Comparison of ENCODE assay signal across 22 mouse cellular contexts in genomic region chr11:118374506-118374905, GRCm38 (mm10). TPM values are rescaled to one million over a fixed set of nuclear protein-coding genes. Genes with fewer than 3 reads are reported as not detected.
DNase-seq lines count a peak whose midpoint lies in the region; ATAC-seq lines count a peak whose summit lies in the region.
"Had no signal": no experiment of that assay in that cellular context is flagged by ENCODE, and none has a peak within 500 bp of the region (broad histone marks: within the 10 kb centered on the region; RNA-seq: fewer than 3 reads in every experiment).

No protein-coding gene starts in this region.

- H3K4me3 ChIP-seq in heart, embryonic 10.5 days = no peak overlapping the region
- H3K4me3 ChIP-seq in midbrain, embryonic 11.5 days (ENCODE audit: low read depth, low read length) = no peak overlapping the region
- no peak overlapping the region for H3K4me3 ChIP-seq in midbrain, embryonic 15.5 days
- no peak overlapping the region for H3K4me3 ChIP-seq in embryonic facial prominence, embryonic 10.5 days
- H3K4me3 ChIP-seq in limb, embryonic 10.5 days = no peak overlapping the region
- H3K4me3 ChIP-seq: forebrain, embryonic 10.5 days; forebrain, embryonic 13.5 days; heart, adult 2 months; hindbrain, embryonic 10.5 days; hindbrain, embryonic 13.5 days; intestine, embryonic 15.5 days had no signal

- no peaks in the 10 kb centered on the region for H3K36me3 ChIP-seq in heart, embryonic 10.5 days
- H3K36me3 ChIP-seq in midbrain, embryonic 11.5 days (ENCODE audit: control insufficient read depth, insufficient read depth, low read length) = no peaks in the 10 kb centered on the region
- H3K36me3 ChIP-seq in midbrain, embryonic 15.5 days (replicated peaks) = no peaks in the 10 kb centered on the region
- no peaks in the 10 kb centered on the region for H3K36me3 ChIP-seq in embryonic facial prominence, embryonic 10.5 days (replicated peaks)
- H3K36me3 ChIP-seq in limb, embryonic 10.5 days = no peaks in the 10 kb centered on the region
- H3K36me3 ChIP-seq: forebrain, embryonic 10.5 days; hindbrain, embryonic 10.5 days; hindbrain, embryonic 13.5 days; intestine, embryonic 15.5 days had no signal

- no peak overlapping the region for H3K4me2 ChIP-seq in midbrain, embryonic 11.5 days
- no peak overlapping the region for H3K4me2 ChIP-seq in midbrain, embryonic 15.5 days
- H3K4me2 ChIP-seq: forebrain, embryonic 13.5 days; heart, embryonic 11.5 days; hindbrain, embryonic 13.5 days; intestine, embryonic 15.5 days had no signal

- peaks cover 19% of the 10 kb centered on the region for H3K27me3 ChIP-seq in heart, embryonic 10.5 days (ENCODE audit: insufficient read depth, poor library complexity, severe bottlenecking)
- H3K27me3 ChIP-seq in midbrain, embryonic 11.5 days (ENCODE audit: control insufficient read depth, insufficient read depth, low read length) = no peaks in the 10 kb centered on the region
- H3K27me3 ChIP-seq in midbrain, embryonic 15.5 days (replicated peaks) = no peaks in the 10 kb centered on the region
- H3K27me3 ChIP-seq in embryonic facial prominence, embryonic 10.5 days (replicated peaks; ENCODE audit: low read depth, poor library complexity, severe bottlenecking) = no peaks in the 10 kb centered on the region; the same call in 1 of the 2 replicates
- H3K27me3 ChIP-seq in limb, embryonic 10.5 days (ENCODE audit: low read depth, poor library complexity, severe bottlenecking) = no peaks in the 10 kb centered on the region
- H3K27me3 ChIP-seq: forebrain, embryonic 13.5 days; hindbrain, embryonic 13.5 days; intestine, embryonic 15.5 days had no signal

- WGBS in heart, embryonic 10.5 days = 65% methylated on average over 5 of the region's 5 CpGs
- 59% methylated on average over 5 of the region's 5 CpGs for WGBS in midbrain, embryonic 11.5 days
- 69% methylated on average over 5 of the region's 5 CpGs for WGBS in midbrain, embryonic 15.5 days
- WGBS in embryonic facial prominence, embryonic 10.5 days = 68% methylated on average over 5 of the region's 5 CpGs
- WGBS in limb, embryonic 10.5 days = 76% methylated on average over 5 of the region's 5 CpGs

- DNase-seq in heart, adult 11 months = peak; percentile 82
- DNase-seq in heart, embryonic 10.5 days (ENCODE audit: low spot score) = no peak
- DNase-seq in midbrain, embryonic 11.5 days (ENCODE audit: low spot score, missing footprints) = peak; percentile 57
- no peak for DNase-seq in embryonic facial prominence, embryonic 10.5 days (ENCODE audit: low spot score)
- no peak for DNase-seq in limb, embryonic 10.5 days (ENCODE audit: low spot score)
- DNase-seq: adrenal gland, adult 2 months; adrenal gland, postnatal 14 days; cerebellum, adult 11 months; cerebellum, adult 2 months; cerebellum, adult 9-11 months; cerebellum, postnatal 25 days had no signal

- H3K4me1 ChIP-seq in heart, embryonic 10.5 days = peaks cover 11% of the 10 kb centered on the region
- H3K4me1 ChIP-seq in midbrain, embryonic 11.5 days (ENCODE audit: control insufficient read depth, insufficient read depth, low read length) = no peaks in the 10 kb centered on the region
- peaks cover 6% of the 10 kb centered on the region for H3K4me1 ChIP-seq in midbrain, embryonic 15.5 days
- peaks cover 38% of the 10 kb centered on the region for H3K4me1 ChIP-seq in embryonic facial prominence, embryonic 10.5 days
- H3K4me1 ChIP-seq in limb, embryonic 10.5 days = peaks cover 39% of the 10 kb centered on the region

- no peaks in the 10 kb centered on the region for H3K9me3 ChIP-seq in heart, embryonic 10.5 days
- H3K9me3 ChIP-seq in midbrain, embryonic 11.5 days (ENCODE audit: control insufficient read depth, low read length) = no peaks in the 10 kb centered on the region
- H3K9me3 ChIP-seq in midbrain, embryonic 15.5 days = no peaks in the 10 kb centered on the region
- H3K9me3 ChIP-seq in embryonic facial prominence, embryonic 10.5 days = no peaks in the 10 kb centered on the region
- no peaks in the 10 kb centered on the region for H3K9me3 ChIP-seq in limb, embryonic 10.5 days (replicated peaks)
- H3K9me3 ChIP-seq: forebrain, embryonic 10.5 days; forebrain, embryonic 13.5 days; hindbrain, embryonic 10.5 days; hindbrain, embryonic 13.5 days; intestine, embryonic 15.5 days had no signal

- no peak overlapping the region for H3K27ac ChIP-seq in heart, embryonic 10.5 days
- no peak overlapping the region for H3K27ac ChIP-seq in midbrain, embryonic 11.5 days (ENCODE audit: low read depth, low read length)
- H3K27ac ChIP-seq in midbrain, embryonic 15.5 days = no peak overlapping the region
- H3K27ac ChIP-seq in embryonic facial prominence, embryonic 10.5 days (replicated peaks) = peak overlapping the region; percentile 59
- H3K27ac ChIP-seq in limb, embryonic 10.5 days = peak overlapping the region; percentile 10; the same call in 1 of the 2 replicates
- H3K27ac ChIP-seq: forebrain, embryonic 10.5 days; forebrain, embryonic 13.5 days; heart, adult 2 months; hindbrain, embryonic 10.5 days; hindbrain, embryonic 13.5 days; intestine, embryonic 15.5 days had no signal

- ATAC-seq in midbrain, embryonic 11.5 days (ENCODE audit: low FRiP score) = no peak
- no peak for ATAC-seq in midbrain, embryonic 15.5 days (replicated peaks)
- ATAC-seq: CD4-positive, CD25-positive, alpha-beta regulatory T cell, adult 4 months; forebrain, embryonic 13.5 days; forebrain, embryonic 16.5 days; hindbrain, embryonic 16.5 days; intestine, embryonic 15.5 days had no signal

- H3K9ac ChIP-seq in midbrain, embryonic 11.5 days (ENCODE audit: low read length) = no peak overlapping the region
- H3K9ac ChIP-seq in midbrain, embryonic 15.5 days = no peak overlapping the region
- H3K9ac ChIP-seq: forebrain, embryonic 13.5 days; hindbrain, embryonic 13.5 days; intestine, embryonic 15.5 days had no signal

RNA-seq across cellular contexts. Expression of gene Timp2, which starts 19.0 kb away (rescaled TPM):
- 37.4 and 39.2 TPM in 2 replicates for polyA plus RNA-seq in heart, embryonic 10.5 days (2016; fragmentation: Nextera tagmentation; extraction: Ambion mirVana)
- 40.1 and 42.8 TPM in 2 replicates for polyA plus RNA-seq in midbrain, embryonic 11.5 days (2014; fragmentation: Nextera tagmentation; extraction: Ambion mirVana)
- 83.4 and 83.6 TPM in 2 replicates for polyA plus RNA-seq in midbrain, embryonic 15.5 days (2015; fragmentation: Nextera tagmentation; extraction: Ambion mirVana)
- 40.0 and 46.9 TPM in 2 replicates for polyA plus RNA-seq in embryonic facial prominence, embryonic 10.5 days (2016; fragmentation: Nextera tagmentation; extraction: Ambion mirVana)
- polyA plus RNA-seq in limb, embryonic 10.5 days (2016; fragmentation: Nextera tagmentation; extraction: Ambion mirVana) = 35.4 and 49.6 TPM in 2 replicates

RNA-seq across cellular contexts. Expression of gene Lgals3bp, which starts 27.4 kb away (rescaled TPM):
- polyA plus RNA-seq in heart, embryonic 10.5 days (2016; fragmentation: Nextera tagmentation; extraction: Ambion mirVana) = 5.1 and 6.2 TPM in 2 replicates
- 1.7 and 1.8 TPM in 2 replicates for polyA plus RNA-seq in midbrain, embryonic 11.5 days (2014; fragmentation: Nextera tagmentation; extraction: Ambion mirVana)
- 5.1 and 6.7 TPM in 2 replicates for polyA plus RNA-seq in midbrain, embryonic 15.5 days (2015; fragmentation: Nextera tagmentation; extraction: Ambion mirVana)
- 0.86 and 0.88 TPM in 2 replicates for polyA plus RNA-seq in embryonic facial prominence, embryonic 10.5 days (2016; fragmentation: Nextera tagmentation; extraction: Ambion mirVana)
- 2.7 and 3.4 TPM in 2 replicates for polyA plus RNA-seq in limb, embryonic 10.5 days (2016; fragmentation: Nextera tagmentation; extraction: Ambion mirVana)

RNA-seq across cellular contexts. Expression of gene Cep295nl, which starts 32.2 kb away (rescaled TPM):
- polyA plus RNA-seq in heart, embryonic 10.5 days (2016; fragmentation: Nextera tagmentation; extraction: Ambion mirVana) = 0.20 and 0.38 TPM in 2 replicates
- 0.23 and 0.40 TPM in 2 replicates for polyA plus RNA-seq in midbrain, embryonic 11.5 days (2014; fragmentation: Nextera tagmentation; extraction: Ambion mirVana)
- 0.09 and 0.27 TPM in 2 replicates for polyA plus RNA-seq in midbrain, embryonic 15.5 days (2015; fragmentation: Nextera tagmentation; extraction: Ambion mirVana)
- 0.13 and 0.56 TPM in 2 replicates for polyA plus RNA-seq in embryonic facial prominence, embryonic 10.5 days (2016; fragmentation: Nextera tagmentation; extraction: Ambion mirVana)
- 0.61 and 1.1 TPM in 2 replicates for polyA plus RNA-seq in limb, embryonic 10.5 days (2016; fragmentation: Nextera tagmentation; extraction: Ambion mirVana)
- polyA plus RNA-seq: adrenal gland, adult 2 months had no signal

RNA-seq across cellular contexts. Expression of gene Cant1, which starts 44.4 kb away (rescaled TPM):
- polyA plus RNA-seq in heart, embryonic 10.5 days (2016; fragmentation: Nextera tagmentation; extraction: Ambion mirVana) = 22.4 and 23.5 TPM in 2 replicates
- 19.4 and 21.7 TPM in 2 replicates for polyA plus RNA-seq in midbrain, embryonic 11.5 days (2014; fragmentation: Nextera tagmentation; extraction: Ambion mirVana)
- polyA plus RNA-seq in midbrain, embryonic 15.5 days (2015; fragmentation: Nextera tagmentation; extraction: Ambion mirVana) = 30.6 and 35.1 TPM in 2 replicates
- 20.2 and 20.8 TPM in 2 replicates for polyA plus RNA-seq in embryonic facial prominence, embryonic 10.5 days (2016; fragmentation: Nextera tagmentation; extraction: Ambion mirVana)
- 24.1 and 25.9 TPM in 2 replicates for polyA plus RNA-seq in limb, embryonic 10.5 days (2016; fragmentation: Nextera tagmentation; extraction: Ambion mirVana)

RNA-seq across cellular contexts. Expression of gene C1qtnf1, which starts 53.5 kb away (rescaled TPM):
- polyA plus RNA-seq in heart, embryonic 10.5 days (2016; fragmentation: Nextera tagmentation; extraction: Ambion mirVana) = 2.7 and 3.3 TPM in 2 replicates
- 1.7 and 2.6 TPM in 2 replicates for polyA plus RNA-seq in midbrain, embryonic 11.5 days (2014; fragmentation: Nextera tagmentation; extraction: Ambion mirVana)
- 4.2 and 4.3 TPM in 2 replicates for polyA plus RNA-seq in midbrain, embryonic 15.5 days (2015; fragmentation: Nextera tagmentation; extraction: Ambion mirVana)
- 2.6 and 3.4 TPM in 2 replicates for polyA plus RNA-seq in embryonic facial prominence, embryonic 10.5 days (2016; fragmentation: Nextera tagmentation; extraction: Ambion mirVana)
- 1.9 and 3.1 TPM in 2 replicates for polyA plus RNA-seq in limb, embryonic 10.5 days (2016; fragmentation: Nextera tagmentation; extraction: Ambion mirVana)
- polyA plus RNA-seq: CD4-positive, CD25-positive, alpha-beta regulatory T cell, adult 4 months had no signal

Comparison
In these comparisons a context has a peak if more than half of its experiments do, and no peak if none do; other contexts are left out.
1. DNase-seq: peak in heart, adult 11 months (single experiment) and midbrain, embryonic 11.5 days (single experiment); none in heart, embryonic 10.5 days (single experiment), embryonic facial prominence, embryonic 10.5 days (single experiment) and limb, embryonic 10.5 days (single experiment).
2. H3K27ac ChIP-seq: peak in embryonic facial prominence, embryonic 10.5 days (single experiment) and limb, embryonic 10.5 days (single experiment); none in heart, embryonic 10.5 days (single experiment), midbrain, embryonic 11.5 days (single experiment) and midbrain, embryonic 15.5 days (single experiment).